Mouse (Mus musculus): ENCODE measurements at regions not wholly inside any gene's neighbourhood (a gene's known extent, or its start where the extent isn't known, plus 50 kb on each side); places are given as distances from the start of the nearest gene placed in this dataset.

GRCm38 (mm10) chr17:87501098-87501497 lies 54.4 kb upstream of the Calm2 start:
- DNase-seq (ENCODE audit: low spot score): no peak

DNA sequence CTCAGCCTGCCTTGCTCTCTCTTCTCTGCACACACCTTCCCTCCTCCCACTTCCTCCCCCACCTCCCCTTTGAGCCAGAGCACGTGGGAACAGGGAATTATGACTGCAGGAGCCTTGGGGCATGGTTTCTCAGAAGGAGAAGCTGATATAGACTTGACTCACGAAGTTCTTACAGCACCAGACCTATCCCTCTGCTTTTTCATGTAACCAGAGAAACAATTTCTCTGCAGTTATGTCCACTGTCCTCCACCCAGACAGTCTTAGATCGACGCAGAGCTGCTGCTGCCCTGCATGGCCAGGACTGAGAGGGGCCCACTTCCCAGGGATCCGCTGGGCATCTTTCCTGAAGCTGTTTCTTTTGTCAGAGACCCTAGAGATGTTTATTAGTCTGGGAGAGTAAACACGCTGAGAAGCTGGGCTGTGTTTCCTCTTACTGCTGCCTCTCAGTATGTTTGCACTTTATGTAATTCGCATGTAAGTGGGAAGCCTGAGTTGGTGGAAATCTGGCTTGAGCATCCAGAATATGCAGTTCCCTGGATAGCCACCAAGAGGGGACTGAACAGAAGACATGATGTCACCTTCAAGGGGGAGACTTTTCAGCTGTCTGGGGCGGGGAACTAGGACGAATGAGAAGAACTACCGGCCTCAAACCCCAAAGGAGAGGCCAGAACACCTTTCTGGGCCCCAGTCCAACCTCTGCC lies 55.1 kb upstream of the Calm2 start:
- no peak for DNase-seq (ENCODE audit: low spot score)

DNA sequence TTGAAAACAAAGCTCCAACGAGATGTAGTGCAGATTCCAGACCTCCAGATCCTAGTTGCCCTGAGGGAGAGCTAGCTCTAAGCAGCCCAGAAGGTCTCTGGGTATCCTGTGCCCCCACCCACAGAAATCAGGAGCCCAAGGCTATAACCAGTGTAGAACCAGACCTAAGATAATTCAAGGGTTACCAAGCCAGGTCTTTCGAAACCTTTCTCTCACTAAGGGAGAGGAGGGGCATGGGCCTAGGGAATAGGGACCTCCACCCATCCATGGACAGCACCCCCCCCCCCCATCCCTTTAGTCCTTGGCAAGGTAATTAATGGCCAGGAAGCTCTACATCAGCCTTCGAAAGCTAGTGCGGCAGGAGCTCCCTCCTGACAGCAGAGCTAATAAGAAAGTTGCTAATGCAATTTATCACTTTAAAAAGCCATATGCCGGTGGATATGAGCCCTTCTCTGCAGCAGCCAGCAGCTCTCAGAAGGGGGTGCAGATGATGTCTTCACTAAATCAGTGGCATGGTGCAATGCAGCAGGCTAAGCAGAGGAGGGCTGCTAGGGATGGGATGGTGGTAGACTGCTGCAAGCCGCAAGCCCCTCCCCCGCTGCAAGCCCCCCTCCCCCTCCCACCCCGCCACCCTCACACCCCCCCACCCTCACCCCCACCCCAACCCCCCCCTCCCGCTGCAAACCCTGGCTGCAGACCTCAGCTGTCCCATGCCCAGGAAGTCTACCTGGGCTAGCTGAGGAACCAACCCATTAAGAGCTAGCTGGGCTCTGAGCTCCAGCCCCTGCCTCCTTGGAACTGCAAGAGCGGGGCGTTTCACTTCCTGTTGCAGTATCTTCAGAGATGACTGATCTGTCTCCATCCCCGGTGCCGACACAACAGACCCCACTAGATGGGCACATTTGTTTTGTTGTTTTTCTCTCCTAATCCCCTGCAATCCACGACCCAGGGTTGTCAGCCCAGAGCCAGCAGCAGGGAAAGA lies 55.9 kb upstream of the Calm2 start:
- no peak for DNase-seq (ENCODE audit: low spot score)

- DNase-seq (ENCODE audit: low spot score): no peak
Observed at GRCm38 (mm10) chr17:87503491-87503890, 56.8 kb upstream of the Calm2 start.

- no peak for DNase-seq (ENCODE audit: low spot score)
Observed at GRCm38 (mm10) chr17:87504960-87505681, 58.4 kb upstream of the Calm2 start.

DNA sequence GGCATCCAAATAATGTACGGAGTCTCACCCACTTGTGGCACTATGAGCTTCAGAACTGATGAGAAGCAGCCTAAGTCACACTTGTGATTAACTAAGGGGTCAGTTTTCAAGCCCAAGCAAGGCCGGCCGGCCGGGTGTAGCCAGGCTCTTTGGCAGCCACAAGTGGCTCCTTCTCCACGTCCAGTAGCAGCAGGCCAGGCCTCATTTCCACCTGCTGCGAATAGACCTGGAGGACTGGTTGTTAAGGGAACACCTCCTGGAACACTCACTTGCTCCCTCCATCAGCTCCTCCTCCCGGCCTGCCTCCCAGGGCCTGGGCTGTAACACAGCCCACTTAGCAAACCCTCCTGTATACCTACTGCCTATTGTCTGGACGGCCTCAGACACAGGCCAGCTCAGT lies 61.1 kb upstream of the Calm2 start:
- DNase-seq (ENCODE audit: low spot score): no peak

- no peak for DNase-seq (ENCODE audit: low spot score)
Observed at GRCm38 (mm10) chr17:87508582-87509253, 62.0 kb upstream of the Calm2 start.

GRCm38 (mm10) chr17:87512000-87512611 lies 65.4 kb upstream of the Calm2 start:
- DNase-seq (ENCODE audit: low spot score): no peak

- peak; percentile 29 for DNase-seq (ENCODE audit: low spot score)
Observed at GRCm38 (mm10) chr17:87513822-87514221, 67.1 kb upstream of the Calm2 start.

GRCm38 (mm10) chr17:87514366-87515126 lies 67.8 kb upstream of the Calm2 start:
- DNase-seq (ENCODE audit: low spot score): peak; percentile 63

- no peak for DNase-seq (ENCODE audit: low spot score)
Observed at GRCm38 (mm10) chr17:87517258-87517657, 70.5 kb upstream of the Calm2 start.

GRCm38 (mm10) chr17:87519454-87519853 lies 72.7 kb upstream of the Calm2 start:
- DNase-seq (ENCODE audit: low spot score): no peak

DNA sequence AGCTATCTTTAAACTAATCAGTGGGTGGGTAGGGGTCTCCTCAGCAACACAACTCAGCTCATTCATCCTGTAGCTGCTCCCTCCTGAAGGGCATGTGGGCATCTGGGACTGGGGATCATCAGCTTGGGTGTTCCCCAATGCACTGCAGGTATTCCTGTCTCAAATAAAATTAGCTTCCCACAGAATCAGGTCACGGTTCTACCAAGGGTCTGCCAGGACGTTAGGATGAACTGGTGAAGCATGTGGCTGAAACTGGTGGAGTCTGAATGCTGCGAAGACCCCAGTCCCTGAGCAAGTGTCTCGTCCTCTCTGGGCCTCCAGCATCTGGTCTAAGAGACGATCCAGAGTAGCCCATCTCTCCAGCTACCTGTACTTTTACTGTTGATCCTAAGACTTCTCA lies 74.1 kb upstream of the Calm2 start:
- no peak for DNase-seq (ENCODE audit: low spot score)

GRCm38 (mm10) chr17:87521622-87522151 lies 75.0 kb upstream of the Calm2 start:
- DNase-seq (ENCODE audit: low spot score): no peak

GRCm38 (mm10) chr17:87522500-87523091 lies 75.9 kb upstream of the Calm2 start:
- no peak for DNase-seq (ENCODE audit: low spot score)

GRCm38 (mm10) chr17:87523643-87524042 lies 76.9 kb upstream of the Calm2 start:
- no peak for DNase-seq (ENCODE audit: low spot score)

- no peak for DNase-seq (ENCODE audit: low spot score)
Observed at GRCm38 (mm10) chr17:87527174-87527573, 80.4 kb upstream of the Calm2 start.

DNA sequence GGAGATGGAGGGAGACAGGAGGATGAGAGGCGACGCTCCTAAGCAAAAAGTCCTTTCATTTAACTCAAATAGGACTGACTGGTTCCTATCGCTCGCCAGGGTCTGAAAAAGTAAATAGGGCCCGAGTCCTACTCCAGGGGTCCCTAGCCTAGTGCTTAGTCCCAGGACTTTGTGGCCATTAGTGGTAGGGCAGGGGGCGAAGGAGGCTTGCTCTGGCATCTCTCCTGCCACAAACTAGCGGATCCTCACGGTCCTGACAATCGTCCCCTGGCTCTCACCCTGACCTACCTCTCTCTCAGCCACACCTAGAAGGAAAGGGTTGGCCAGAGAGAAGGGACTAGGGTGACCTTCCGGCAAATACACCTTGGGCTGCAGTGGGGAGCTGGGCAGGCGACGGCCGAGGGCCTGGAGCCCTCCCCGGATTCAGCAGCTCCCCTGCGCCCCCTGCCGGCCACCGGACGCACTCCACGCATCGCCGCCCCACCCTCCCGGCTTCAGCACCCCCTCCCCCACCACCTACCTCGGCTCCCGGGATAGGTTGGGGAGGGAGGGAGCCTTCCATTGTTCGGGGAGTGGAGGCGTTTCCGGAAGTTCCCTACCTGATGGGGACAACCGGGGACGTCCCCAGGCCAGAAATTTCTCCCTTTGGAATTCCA lies 83.6 kb upstream of the Calm2 start:
- DNase-seq (ENCODE audit: low spot score): peak; percentile 79

GRCm38 (mm10) chr17:87530818-87531410 lies 84.2 kb upstream of the Calm2 start:
- no peak for DNase-seq (ENCODE audit: low spot score)

Data from embryo, embryonic 10 days (tissue).